7 mouse cellular contexts compared by ENCODE assay signal in genomic region chr14:55713007-55713728, GRCm38 (mm10). TPM values are rescaled to one million over a fixed set of nuclear protein-coding genes. Genes with fewer than 3 reads are reported as not detected.
DNase-seq lines count a peak whose midpoint lies in the region; ATAC-seq and TF ChIP-seq lines count a peak whose summit lies in the region.

No protein-coding gene starts in this region.

- WGBS in heart, embryonic 13.5 days: 16% methylated on average over 25 of the region's 25 CpGs
- WGBS in limb, embryonic 11.5 days: 9% methylated on average over 25 of the region's 25 CpGs
- WGBS in neural tube, embryonic 15.5 days: 15% methylated on average over 25 of the region's 25 CpGs

- H3K9ac ChIP-seq in heart, embryonic 13.5 days: peak overlapping the region; percentile 58
- no peak overlapping the region for H3K9ac ChIP-seq in limb, embryonic 11.5 days (ENCODE audit: low read length)
- no peak overlapping the region for H3K9ac ChIP-seq in neural tube, embryonic 15.5 days (replicated peaks)

- DNase-seq in 416B (ENCODE audit: low read depth): peak; percentile 41
- DNase-seq in G1E (ENCODE audit: low spot score): peak; percentile 78
- peak; percentile 29 for DNase-seq in limb, embryonic 11.5 days (ENCODE audit: low spot score)
- DNase-seq in testis, postnatal 10 days (ENCODE audit: low spot score): no peak
- no peak for DNase-seq in ovary, adult 18-20 months (ENCODE audit: low spot score)

- H3K4me1 ChIP-seq in G1E (ENCODE audit: insufficient read depth, low read depth, low read length): peaks cover 76% of the 10 kb centered on the region
- peaks cover 13% of the 10 kb centered on the region for H3K4me1 ChIP-seq in heart, embryonic 13.5 days
- no peaks in the 10 kb centered on the region for H3K4me1 ChIP-seq in limb, embryonic 11.5 days (ENCODE audit: control insufficient read depth, insufficient read depth, low read length)
- H3K4me1 ChIP-seq in neural tube, embryonic 15.5 days: no peaks in the 10 kb centered on the region

- H3K27ac ChIP-seq in heart, embryonic 13.5 days (replicated peaks): no peak overlapping the region
- H3K27ac ChIP-seq in limb, embryonic 11.5 days (replicated peaks; ENCODE audit: low read depth, low read length): no peak overlapping the region
- H3K27ac ChIP-seq in neural tube, embryonic 15.5 days (replicated peaks): no peak overlapping the region

- no peaks in the 10 kb centered on the region for H3K9me3 ChIP-seq in G1E (replicated peaks)
- H3K9me3 ChIP-seq in heart, embryonic 13.5 days: no peaks in the 10 kb centered on the region
- no peaks in the 10 kb centered on the region for H3K9me3 ChIP-seq in limb, embryonic 11.5 days (ENCODE audit: control insufficient read depth, low read length)
- no peaks in the 10 kb centered on the region for H3K9me3 ChIP-seq in neural tube, embryonic 15.5 days (replicated peaks)

- no peak for TF ChIP-seq CTCF in G1E (IDR thresholded peaks at IDR 0.05; ENCODE audit: low read depth, low read length)

- peak overlapping the region; percentile 75 for H3K4me3 ChIP-seq in G1E (ENCODE audit: low read depth, low read length)
- peak overlapping the region; percentile 39 for H3K4me3 ChIP-seq in heart, embryonic 13.5 days
- no peak overlapping the region for H3K4me3 ChIP-seq in limb, embryonic 11.5 days (ENCODE audit: low read depth, low read length)
- H3K4me3 ChIP-seq in neural tube, embryonic 15.5 days (replicated peaks): no peak overlapping the region

- peak overlapping the region; percentile 66 for H3K4me2 ChIP-seq in heart, embryonic 13.5 days
- H3K4me2 ChIP-seq in limb, embryonic 11.5 days (ENCODE audit: low read depth, severe bottlenecking): peak overlapping the region; percentile 18; the same call in 1 of the 2 replicates
- H3K4me2 ChIP-seq in neural tube, embryonic 15.5 days: peak overlapping the region; percentile 33

- H3K36me3 ChIP-seq in G1E (replicated peaks): peaks cover 55% of the 10 kb centered on the region
- peaks cover 20% of the 10 kb centered on the region for H3K36me3 ChIP-seq in heart, embryonic 13.5 days
- H3K36me3 ChIP-seq in limb, embryonic 11.5 days (ENCODE audit: control insufficient read depth, insufficient read depth, low read length): no peaks in the 10 kb centered on the region
- H3K36me3 ChIP-seq in neural tube, embryonic 15.5 days: peaks cover 20% of the 10 kb centered on the region

- no peaks in the 10 kb centered on the region for H3K27me3 ChIP-seq in G1E (ENCODE audit: insufficient read depth, low read length)
- H3K27me3 ChIP-seq in heart, embryonic 13.5 days (replicated peaks): peaks cover 37% of the 10 kb centered on the region
- peaks cover 7% of the 10 kb centered on the region for H3K27me3 ChIP-seq in limb, embryonic 11.5 days (ENCODE audit: control insufficient read depth, insufficient read depth, low read length)
- H3K27me3 ChIP-seq in neural tube, embryonic 15.5 days (replicated peaks): peaks cover 28% of the 10 kb centered on the region

- ATAC-seq in G1E (ENCODE audit: extremely low read depth, insufficient number of reproducible peaks, low FRiP score, poor library complexity, severe bottlenecking): peak; percentile 69
- ATAC-seq in heart, embryonic 13.5 days (ENCODE audit: extremely low read depth, insufficient number of reproducible peaks, low FRiP score, low TSS enrichment): no peak
- 0 out of 2 replicates have a peak, but pooled peaks have one; percentile 22 for ATAC-seq in limb, embryonic 11.5 days (ENCODE audit: insufficient number of reproducible peaks, low FRiP score, low TSS enrichment, low read depth)
- ATAC-seq in neural tube, embryonic 15.5 days (ENCODE audit: low FRiP score): no peak

RNA-seq across cellular contexts. Expression of gene Tgm1, which starts 0.6 kb away (rescaled TPM):
- total RNA-seq in G1E (2014; fragmentation: Nextera tagmentation) (10.5 and 11.5 TPM in 2 replicates), G1E (2017) (11.7 and 13.1 TPM in 2 replicates)
- 26.6 and 31.1 TPM in 2 replicates for polyA plus RNA-seq in G1E (2012)
- polyA plus RNA-seq in heart, embryonic 13.5 days (2015; fragmentation: Nextera tagmentation; extraction: Ambion mirVana): 0.23 and 0.25 TPM in 2 replicates
- 2.1 TPM in 2 replicates for polyA plus RNA-seq in limb, embryonic 11.5 days (2014; fragmentation: Nextera tagmentation; extraction: Ambion mirVana)
- polyA plus RNA-seq in neural tube, embryonic 15.5 days (2015; fragmentation: Nextera tagmentation; extraction: Ambion mirVana): 0.31 and 0.96 TPM in 2 replicates

RNA-seq across cellular contexts. Expression of gene Rabggta, which starts 8.9 kb away (rescaled TPM):
- total RNA-seq in G1E (2014; fragmentation: Nextera tagmentation) (11.9 and 12.4 TPM in 2 replicates), G1E (2017) (15.2 and 17.3 TPM in 2 replicates)
- polyA plus RNA-seq in G1E (2012): 19.3 and 27.6 TPM in 2 replicates
- polyA plus RNA-seq in heart, embryonic 13.5 days (2015; fragmentation: Nextera tagmentation; extraction: Ambion mirVana): 22.8 and 23.4 TPM in 2 replicates
- 20.0 and 20.2 TPM in 2 replicates for polyA plus RNA-seq in limb, embryonic 11.5 days (2014; fragmentation: Nextera tagmentation; extraction: Ambion mirVana)
- polyA plus RNA-seq in neural tube, embryonic 15.5 days (2015; fragmentation: Nextera tagmentation; extraction: Ambion mirVana): 56.7 and 65.1 TPM in 2 replicates

RNA-seq across cellular contexts. Expression of gene Tinf2, which starts 31.5 kb away (rescaled TPM):
- total RNA-seq in G1E (2014; fragmentation: Nextera tagmentation) (51.4 and 55.1 TPM in 2 replicates), G1E (2017) (42.4 and 42.7 TPM in 2 replicates)
- 41.7 and 44.2 TPM in 2 replicates for polyA plus RNA-seq in G1E (2012)
- polyA plus RNA-seq in heart, embryonic 13.5 days (2015; fragmentation: Nextera tagmentation; extraction: Ambion mirVana): 30.9 and 32.1 TPM in 2 replicates
- polyA plus RNA-seq in limb, embryonic 11.5 days (2014; fragmentation: Nextera tagmentation; extraction: Ambion mirVana): 68.1 and 68.5 TPM in 2 replicates
- 24.9 and 28.3 TPM in 2 replicates for polyA plus RNA-seq in neural tube, embryonic 15.5 days (2015; fragmentation: Nextera tagmentation; extraction: Ambion mirVana)

RNA-seq across cellular contexts. Expression of gene Dhrs1, which starts 32.3 kb away (rescaled TPM):
- total RNA-seq in G1E (2014; fragmentation: Nextera tagmentation) (67.7 and 86.7 TPM in 2 replicates), G1E (2017) (39.3 and 57.2 TPM in 2 replicates)
- polyA plus RNA-seq in G1E (2012): 4.2 and 6.5 TPM in 2 replicates
- 54.8 and 66.9 TPM in 2 replicates for polyA plus RNA-seq in heart, embryonic 13.5 days (2015; fragmentation: Nextera tagmentation; extraction: Ambion mirVana)
- polyA plus RNA-seq in limb, embryonic 11.5 days (2014; fragmentation: Nextera tagmentation; extraction: Ambion mirVana): 65.9 and 72.8 TPM in 2 replicates
- 79.7 and 84.6 TPM in 2 replicates for polyA plus RNA-seq in neural tube, embryonic 15.5 days (2015; fragmentation: Nextera tagmentation; extraction: Ambion mirVana)

RNA-seq across cellular contexts. Expression of gene Nop9, which starts 32.3 kb away (rescaled TPM):
- total RNA-seq in G1E (2014; fragmentation: Nextera tagmentation): 23.0 and 32.6 TPM in 2 replicates
- total RNA-seq in G1E (2017): 22.3 and 23.5 TPM in 2 replicates
- polyA plus RNA-seq in G1E (2012): 45.5 and 56.5 TPM in 2 replicates
- 22.8 and 23.9 TPM in 2 replicates for polyA plus RNA-seq in heart, embryonic 13.5 days (2015; fragmentation: Nextera tagmentation; extraction: Ambion mirVana)
- 55.5 and 56.7 TPM in 2 replicates for polyA plus RNA-seq in limb, embryonic 11.5 days (2014; fragmentation: Nextera tagmentation; extraction: Ambion mirVana)
- polyA plus RNA-seq in neural tube, embryonic 15.5 days (2015; fragmentation: Nextera tagmentation; extraction: Ambion mirVana): 25.1 and 31.5 TPM in 2 replicates

Comparison
In these comparisons a context has a peak if more than half of its experiments do, and no peak if none do; other contexts are left out.
1. DNase-seq: peak in 416B (single experiment), G1E (single experiment) and limb, embryonic 11.5 days (single experiment); none in testis, postnatal 10 days (single experiment) and ovary, adult 18-20 months (single experiment).
2. ATAC-seq: peak in G1E (single experiment) and limb, embryonic 11.5 days (single experiment); none in heart, embryonic 13.5 days (single experiment) and neural tube, embryonic 15.5 days (single experiment).
3. H3K4me3 ChIP-seq: peak in G1E (single experiment) and heart, embryonic 13.5 days (single experiment); none in limb, embryonic 11.5 days (single experiment) and neural tube, embryonic 15.5 days (single experiment).
4. Peak in every context shown above with its lines, with median percentiles within 50 percentile points of each other: H3K4me2 ChIP-seq.